Mouse (Mus musculus) liver, adult (tissue): ENCODE measurements at regions not wholly inside any gene's neighbourhood (a gene's known extent, or its start where the extent isn't known, plus 50 kb on each side); places are given as distances from the start of the nearest gene placed in this dataset.

Experiments
- GATA4 ChIP-seq: IDR thresholded peaks from 2 replicates; pipeline ENCODE4 v1.6.1; 2014; ENCODE audit warnings: mild to moderate bottlenecking, low read length; ENCODE audit not compliant: insufficient replicate concordance

DNA sequence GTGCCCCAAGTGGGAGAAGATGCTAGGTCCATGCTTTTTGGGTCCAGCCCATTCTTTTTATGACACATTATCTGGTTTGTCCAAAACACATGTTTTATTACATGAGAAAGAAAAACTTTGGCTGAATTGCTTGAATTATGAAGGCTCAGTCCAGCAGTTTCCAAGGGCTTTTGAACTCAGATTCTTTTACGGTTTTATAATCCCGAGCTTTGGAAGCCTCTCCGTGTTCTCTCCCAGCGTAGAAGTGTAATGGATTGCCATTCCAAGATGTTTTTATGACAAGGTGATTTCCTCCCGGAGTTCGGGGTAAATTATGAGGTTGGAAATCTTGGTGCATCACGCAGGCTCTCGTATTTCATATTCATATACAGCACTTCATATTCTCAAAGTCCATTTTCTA, 479.6 kb upstream of the Mgmt start:
- no peak for TF ChIP-seq GATA4

- no peak for TF ChIP-seq GATA4
These were observed 477.1 kb upstream of the Mgmt start for GRCm38 (mm10) chr7:136417327-136417726.

- TF ChIP-seq GATA4: no peak
These were observed 470.4 kb upstream of the Mgmt start for GRCm38 (mm10) chr7:136423846-136424531.

- TF ChIP-seq GATA4: no peak
These were observed 467.2 kb upstream of the Mgmt start for GRCm38 (mm10) chr7:136427164-136427563.

DNA sequence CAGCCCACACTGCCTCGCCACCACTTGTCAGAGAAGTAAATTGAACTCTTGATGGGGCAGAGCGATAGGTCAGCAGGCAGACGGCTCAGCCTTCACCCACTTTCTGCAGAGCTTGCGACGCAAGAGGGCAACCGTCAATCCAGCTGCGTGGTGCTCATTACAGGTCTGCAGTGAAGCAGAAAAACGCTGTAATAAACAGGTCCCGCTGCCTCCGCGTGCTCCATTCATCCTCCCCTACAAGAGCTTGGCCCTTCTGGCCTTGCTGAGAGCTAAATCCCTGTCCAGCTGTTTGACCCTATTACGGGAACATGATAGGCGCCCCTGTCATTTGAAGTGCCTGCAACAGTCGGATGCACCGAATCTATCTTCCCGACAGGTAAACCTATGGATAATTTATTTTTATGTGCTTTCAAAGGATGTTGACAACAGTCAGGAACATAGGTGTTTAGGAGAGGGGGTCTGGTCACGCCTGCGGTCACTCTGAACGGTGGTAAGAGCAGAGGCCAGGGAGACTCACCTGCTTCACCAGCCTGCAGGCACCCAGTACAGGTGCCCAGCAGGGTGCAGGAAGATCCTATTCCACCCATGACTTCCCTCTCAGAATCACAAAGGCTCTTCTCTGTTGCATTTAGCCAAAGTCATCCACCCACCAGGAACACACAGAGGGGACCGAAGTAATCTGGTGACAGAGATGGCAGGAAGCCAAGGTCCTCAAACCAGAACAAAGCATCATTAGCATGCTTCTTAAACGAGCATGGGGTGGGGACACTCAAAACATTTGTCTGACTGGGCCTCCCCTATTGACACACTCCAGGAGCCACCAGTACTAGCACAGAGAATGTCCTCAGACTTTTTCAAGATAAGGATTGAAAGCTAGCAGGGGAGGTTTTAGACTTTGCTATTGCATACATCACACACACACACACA, 464.1 kb upstream of the Mgmt start:
- no peak for TF ChIP-seq GATA4

DNA sequence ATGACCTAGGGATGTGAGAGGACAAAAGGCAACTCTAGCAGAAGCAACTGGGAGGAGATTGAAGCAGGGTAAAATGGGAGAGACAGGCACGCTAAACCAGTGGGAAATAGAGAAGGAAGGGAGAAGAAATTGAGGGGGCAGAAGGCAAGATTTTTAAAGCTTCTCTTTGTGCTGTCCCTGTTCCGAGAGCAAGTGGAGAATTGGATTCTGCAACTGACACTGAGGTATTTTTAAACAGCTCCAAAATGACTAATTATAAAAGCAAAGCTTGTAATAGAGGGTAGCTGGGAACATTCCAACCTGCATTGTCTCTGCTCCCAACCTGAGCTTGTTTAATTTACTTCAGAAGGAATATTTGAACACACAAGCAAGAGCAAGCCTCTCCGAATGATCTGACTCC, 460.7 kb upstream of the Mgmt start:
- no peak for TF ChIP-seq GATA4

- TF ChIP-seq GATA4: no peak
These were observed 459.9 kb upstream of the Mgmt start for GRCm38 (mm10) chr7:136434510-136434909.

DNA sequence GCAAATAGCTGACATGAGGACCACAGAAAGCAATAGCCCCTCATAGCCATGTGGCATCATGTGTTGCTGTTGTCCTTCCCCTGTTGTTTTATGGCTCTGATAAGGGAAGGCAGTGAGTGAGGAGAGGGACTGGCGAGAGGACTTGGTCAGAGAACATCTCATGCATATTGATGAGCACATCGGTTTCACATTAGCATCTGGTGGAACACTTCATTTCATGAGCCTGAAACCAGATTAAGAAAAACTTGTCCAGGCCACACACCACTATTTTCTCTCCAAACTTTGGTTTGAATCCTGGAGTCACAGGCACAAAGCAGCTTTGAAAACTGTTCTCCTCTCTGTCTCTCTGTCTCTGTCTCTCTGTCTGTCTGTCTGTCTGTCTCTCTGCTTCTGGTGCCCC, 451.0 kb upstream of the Mgmt start:
- no peak for TF ChIP-seq GATA4

- no peak for TF ChIP-seq GATA4
These were observed 449.3 kb upstream of the Mgmt start for GRCm38 (mm10) chr7:136445091-136445490.

DNA sequence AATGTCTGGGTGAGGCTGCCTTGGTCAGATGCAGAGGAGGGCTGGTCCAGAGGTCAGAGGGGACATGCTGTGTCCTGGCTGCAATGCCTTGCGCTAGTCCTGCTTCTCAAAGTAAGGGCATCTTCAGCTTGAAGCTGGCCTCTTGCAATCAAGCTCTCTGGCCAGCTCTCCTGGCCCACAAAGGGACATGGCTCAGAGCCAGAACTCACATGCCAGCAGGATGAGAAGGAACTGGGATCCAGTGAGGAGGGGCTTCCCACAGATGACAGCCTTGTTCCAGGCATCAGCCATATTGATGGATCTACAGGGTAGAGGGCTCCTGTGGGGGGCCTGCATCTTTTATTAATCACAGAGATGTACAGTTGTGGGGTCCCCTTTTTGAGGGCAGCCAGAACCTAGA, 445.1 kb upstream of the Mgmt start:
- TF ChIP-seq GATA4: no peak

- no peak for TF ChIP-seq GATA4
These were observed 442.6 kb upstream of the Mgmt start for GRCm38 (mm10) chr7:136451672-136452361.

GRCm38 (mm10) chr7:136452561-136452960, 441.9 kb upstream of the Mgmt start:
- no peak for TF ChIP-seq GATA4

DNA sequence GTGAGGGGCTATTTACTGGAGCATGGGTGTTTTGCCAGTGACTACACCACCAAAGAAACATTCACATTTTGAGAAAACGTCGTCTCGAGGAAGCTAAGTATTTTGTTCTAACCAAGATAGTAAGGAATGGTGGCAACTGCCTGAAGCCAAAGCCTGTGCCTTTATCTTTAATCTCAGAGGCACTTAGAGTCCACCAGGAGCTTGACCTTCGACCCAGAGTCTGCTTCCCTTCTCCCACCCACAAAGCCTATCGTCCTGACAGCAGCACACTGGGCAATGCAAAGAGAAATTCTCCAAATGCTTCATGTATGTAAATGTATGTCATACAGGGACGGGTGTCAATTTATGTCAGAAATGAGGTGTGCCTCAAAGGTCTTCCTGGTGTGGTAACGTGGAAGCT, 437.2 kb upstream of the Mgmt start:
- no peak for TF ChIP-seq GATA4

GRCm38 (mm10) chr7:136457867-136458448, 436.5 kb upstream of the Mgmt start:
- no peak for TF ChIP-seq GATA4

GRCm38 (mm10) chr7:136477135-136477534, 417.3 kb upstream of the Mgmt start:
- no peak for TF ChIP-seq GATA4
